8 mouse cellular contexts compared by ENCODE assay signal in the genomic region with DNA sequence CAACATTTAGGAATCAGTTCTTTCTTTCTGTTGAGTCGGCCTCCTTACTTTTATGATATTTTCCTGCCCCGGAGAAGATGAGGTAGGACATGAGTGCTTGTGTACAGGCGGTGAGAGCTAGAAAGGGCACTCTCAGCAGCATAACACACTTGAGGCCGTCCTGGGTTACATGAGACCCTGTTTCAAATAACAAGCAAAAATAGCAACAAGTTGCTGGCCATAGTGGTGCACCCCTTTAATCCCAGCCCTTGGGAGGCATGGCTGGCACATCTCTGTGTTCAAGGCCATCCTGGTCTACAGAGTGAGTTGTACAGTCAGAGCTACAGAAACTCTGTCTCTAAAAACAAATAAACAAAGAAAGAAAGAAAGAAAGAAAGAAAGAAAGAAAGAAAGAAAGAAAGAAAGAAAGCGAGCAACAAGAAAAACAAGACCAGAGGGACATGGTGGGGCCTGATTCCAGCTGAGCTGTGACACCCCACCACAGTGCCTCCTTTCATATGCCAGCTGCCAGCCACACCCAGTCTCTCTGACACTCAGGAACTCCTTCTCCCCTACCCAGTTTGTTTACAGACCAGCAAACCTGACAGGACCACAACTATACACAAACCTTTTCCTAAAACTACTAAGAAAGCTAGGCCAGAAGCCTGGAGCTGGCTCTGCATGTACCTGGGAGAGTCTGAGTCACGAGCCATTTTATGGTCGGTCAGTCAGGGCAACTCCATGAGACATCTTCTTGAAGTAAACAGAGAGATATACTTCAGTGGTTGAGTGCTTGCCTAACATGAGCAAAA. TPM values are rescaled to one million over a fixed set of nuclear protein-coding genes. Genes with fewer than 3 reads are reported as not detected.
DNase-seq lines count a peak whose midpoint lies in the region; ATAC-seq and TF ChIP-seq lines count a peak whose summit lies in the region.

No protein-coding gene starts in this region.

- TF ChIP-seq CTCF in kidney, postnatal 0 days (IDR thresholded peaks at IDR 0.05; ENCODE audit: low read depth) = no peak
- no peak for TF ChIP-seq CTCF in forebrain, postnatal 0 days (IDR thresholded peaks at IDR 0.05; ENCODE audit: low read depth)
- TF ChIP-seq CTCF in stomach, postnatal 0 days (IDR thresholded peaks at IDR 0.05; ENCODE audit: low read depth) = no peak

- no peaks in the 10 kb centered on the region for H3K9me3 ChIP-seq in kidney, postnatal 0 days (replicated peaks; ENCODE audit: low read length)
- no peaks in the 10 kb centered on the region for H3K9me3 ChIP-seq in forebrain, postnatal 0 days (ENCODE audit: low read length)
- no peaks in the 10 kb centered on the region for H3K9me3 ChIP-seq in liver, embryonic 16.5 days (replicated peaks; ENCODE audit: control insufficient read depth, low read length)
- H3K9me3 ChIP-seq in stomach, postnatal 0 days (ENCODE audit: control insufficient read depth, low read length) = no peaks in the 10 kb centered on the region

- no peak for ATAC-seq in kidney, postnatal 0 days (replicated peaks; ENCODE audit: low FRiP score, low read depth)
- no peak for ATAC-seq in forebrain, postnatal 0 days
- no peak for ATAC-seq in liver, embryonic 16.5 days (ENCODE audit: low read depth)
- ATAC-seq in stomach, postnatal 0 days (ENCODE audit: low FRiP score, low TSS enrichment) = no peak

- H3K4me1 ChIP-seq in kidney, postnatal 0 days (replicated peaks; ENCODE audit: insufficient read depth, low read length) = peaks cover 13% of the 10 kb centered on the region
- H3K4me1 ChIP-seq in forebrain, postnatal 0 days (ENCODE audit: insufficient read depth) = peaks cover 13% of the 10 kb centered on the region
- H3K4me1 ChIP-seq in liver, embryonic 16.5 days (ENCODE audit: control insufficient read depth, low read depth, low read length) = peaks cover 32% of the 10 kb centered on the region
- peaks cover 10% of the 10 kb centered on the region for H3K4me1 ChIP-seq in stomach, postnatal 0 days (replicated peaks; ENCODE audit: control insufficient read depth, insufficient read depth)

- peak; percentile 19 for DNase-seq in kidney, postnatal 0 days (ENCODE audit: low spot score)
- DNase-seq in kidney, postnatal 14 days = no peak
- DNase-seq in forebrain, postnatal 0 days = no peak
- DNase-seq in stomach, postnatal 0 days (ENCODE audit: low spot score) = no peak
- DNase-seq in left cerebral cortex, adult 9 months (ENCODE audit: low spot score in 2 of 2) = no peak
- DNase-seq in right cerebral cortex, adult 2 months (ENCODE audit: low spot score in 2 of 2) = no peak
- DNase-seq in cerebellum, adult 11 months = no peak

- H3K27ac ChIP-seq in kidney, postnatal 0 days = peak overlapping the region; percentile 90
- H3K27ac ChIP-seq in forebrain, postnatal 0 days (ENCODE audit: low read depth, low read length) = peak overlapping the region; percentile 98
- peak overlapping the region; percentile 92 for H3K27ac ChIP-seq in liver, embryonic 16.5 days (ENCODE audit: low read length)
- H3K27ac ChIP-seq in stomach, postnatal 0 days (replicated peaks) = peak overlapping the region; percentile 96

- 61% methylated on average over 7 of the region's 7 CpGs for WGBS in kidney, postnatal 0 days
- WGBS in forebrain, postnatal 0 days = 84% methylated on average over 7 of the region's 7 CpGs
- WGBS in liver, embryonic 16.5 days (ENCODE audit: insufficient replicate concordance) = 60% methylated on average over 7 of the region's 7 CpGs
- WGBS in stomach, postnatal 0 days = 61% methylated on average over 7 of the region's 7 CpGs

- H3K36me3 ChIP-seq in kidney, postnatal 0 days (ENCODE audit: insufficient read depth, low read length) = peaks cover 14% of the 10 kb centered on the region; the same call in 1 of the 2 replicates
- peaks cover 34% of the 10 kb centered on the region for H3K36me3 ChIP-seq in forebrain, postnatal 0 days (ENCODE audit: insufficient read depth)
- H3K36me3 ChIP-seq in liver, embryonic 16.5 days (ENCODE audit: control insufficient read depth, insufficient read depth) = no peaks in the 10 kb centered on the region
- peaks cover 4% of the 10 kb centered on the region; the same call in 1 of the 2 replicates for H3K36me3 ChIP-seq in stomach, postnatal 0 days (ENCODE audit: control insufficient read depth, insufficient read depth, low read length)

- peak overlapping the region; percentile 67 for H3K9ac ChIP-seq in kidney, postnatal 0 days (ENCODE audit: low read depth, low read length)
- H3K9ac ChIP-seq in forebrain, postnatal 0 days = peak overlapping the region; percentile 88
- H3K9ac ChIP-seq in liver, embryonic 16.5 days (ENCODE audit: low read depth, low read length) = peak overlapping the region; percentile 58
- H3K9ac ChIP-seq in stomach, postnatal 0 days (ENCODE audit: low read length) = peak overlapping the region; percentile 79; the same call in 1 of the 2 replicates

- no peaks in the 10 kb centered on the region for H3K27me3 ChIP-seq in kidney, postnatal 0 days (ENCODE audit: insufficient read depth, low read length)
- H3K27me3 ChIP-seq in forebrain, postnatal 0 days (ENCODE audit: insufficient read depth, low read length) = no peaks in the 10 kb centered on the region
- H3K27me3 ChIP-seq in liver, embryonic 16.5 days (ENCODE audit: control insufficient read depth, insufficient read depth, low read depth, low read length) = no peaks in the 10 kb centered on the region
- H3K27me3 ChIP-seq in stomach, postnatal 0 days (ENCODE audit: control insufficient read depth, insufficient read depth, low read length) = no peaks in the 10 kb centered on the region

- TF ChIP-seq EP300 in stomach, postnatal 0 days (optimal IDR thresholded peaks at IDR 0.05) = no peak

- H3K4me3 ChIP-seq in kidney, postnatal 0 days (replicated peaks; ENCODE audit: low read depth, low read length) = peak overlapping the region; percentile 41; the same call in 1 of the 2 replicates
- H3K4me3 ChIP-seq in forebrain, postnatal 0 days (ENCODE audit: low read depth, low read length) = 0 out of 2 replicates have a peak overlapping the region, but pooled peaks have one; percentile 64
- peak overlapping the region; percentile 73 for H3K4me3 ChIP-seq in liver, embryonic 16.5 days (ENCODE audit: low read depth, low read length)
- no peak overlapping the region for H3K4me3 ChIP-seq in stomach, postnatal 0 days (ENCODE audit: low read depth, low read length)

- H3K4me2 ChIP-seq in kidney, postnatal 0 days (ENCODE audit: low read length) = peak overlapping the region; percentile 64
- H3K4me2 ChIP-seq in forebrain, postnatal 0 days (ENCODE audit: low read depth) = peak overlapping the region; percentile 81
- H3K4me2 ChIP-seq in liver, embryonic 16.5 days (ENCODE audit: low read depth, low read length) = peak overlapping the region; percentile 91
- peak overlapping the region; percentile 81 for H3K4me2 ChIP-seq in stomach, postnatal 0 days (replicated peaks; ENCODE audit: low read depth)

RNA-seq across cellular contexts. Expression of a gene that starts 9.8 kb away (rescaled TPM):
- polyA plus RNA-seq in kidney, postnatal 0 days (2015; fragmentation: Nextera tagmentation; extraction: Ambion mirVana) = 28.4 and 29.0 TPM in 2 replicates
- 50.7 and 53.1 TPM in 2 replicates for total RNA-seq in forebrain, postnatal 0 days (2014; rRNA removed)
- 93.3 and 106 TPM in 2 replicates for polyA plus RNA-seq in forebrain, postnatal 0 days (2015; fragmentation: Nextera tagmentation; extraction: Ambion mirVana)
- 2.9 and 3.5 TPM in 2 replicates for polyA plus RNA-seq in liver, embryonic 16.5 days (2015; fragmentation: Nextera tagmentation; extraction: Ambion mirVana)
- polyA plus RNA-seq in stomach, postnatal 0 days (2015; fragmentation: Nextera tagmentation; extraction: Ambion mirVana) = 26.7 and 29.7 TPM in 2 replicates

RNA-seq across cellular contexts. Expression of a gene that starts 11.6 kb away (rescaled TPM):
- 0.43 and 0.80 TPM in 2 replicates for polyA plus RNA-seq in kidney, postnatal 0 days (2015; fragmentation: Nextera tagmentation; extraction: Ambion mirVana)
- 5.2 and 6.4 TPM in 2 replicates for total RNA-seq in forebrain, postnatal 0 days (2014; rRNA removed)
- polyA plus RNA-seq in forebrain, postnatal 0 days (2015; fragmentation: Nextera tagmentation; extraction: Ambion mirVana) = 1.6 and 1.9 TPM in 2 replicates
- polyA plus RNA-seq in liver, embryonic 16.5 days (2015; fragmentation: Nextera tagmentation; extraction: Ambion mirVana) = not detected in 2 replicates
- 0.33 TPM in 2 replicates for polyA plus RNA-seq in stomach, postnatal 0 days (2015; fragmentation: Nextera tagmentation; extraction: Ambion mirVana)

RNA-seq across cellular contexts. Expression of a gene that starts 17.9 kb away (rescaled TPM):
- 23.6 and 25.0 TPM in 2 replicates for polyA plus RNA-seq in kidney, postnatal 0 days (2015; fragmentation: Nextera tagmentation; extraction: Ambion mirVana)
- 1.8 and 6.1 TPM in 2 replicates for total RNA-seq in forebrain, postnatal 0 days (2014; rRNA removed)
- polyA plus RNA-seq in forebrain, postnatal 0 days (2015; fragmentation: Nextera tagmentation; extraction: Ambion mirVana) = 1.4 and 1.7 TPM in 2 replicates
- polyA plus RNA-seq in liver, embryonic 16.5 days (2015; fragmentation: Nextera tagmentation; extraction: Ambion mirVana) = 0.18 and 0.35 TPM in 2 replicates
- polyA plus RNA-seq in stomach, postnatal 0 days (2015; fragmentation: Nextera tagmentation; extraction: Ambion mirVana) = 3.0 and 3.8 TPM in 2 replicates

RNA-seq across cellular contexts. Expression of a gene that starts 42.9 kb away (rescaled TPM):
- polyA plus RNA-seq in kidney, postnatal 0 days (2015; fragmentation: Nextera tagmentation; extraction: Ambion mirVana) = 58.6 and 69.5 TPM in 2 replicates
- 26.6 and 29.3 TPM in 2 replicates for total RNA-seq in forebrain, postnatal 0 days (2014; rRNA removed)
- polyA plus RNA-seq in forebrain, postnatal 0 days (2015; fragmentation: Nextera tagmentation; extraction: Ambion mirVana) = 14.6 and 15.0 TPM in 2 replicates
- 4.6 and 4.7 TPM in 2 replicates for polyA plus RNA-seq in liver, embryonic 16.5 days (2015; fragmentation: Nextera tagmentation; extraction: Ambion mirVana)
- 40.1 and 45.0 TPM in 2 replicates for polyA plus RNA-seq in stomach, postnatal 0 days (2015; fragmentation: Nextera tagmentation; extraction: Ambion mirVana)

RNA-seq across cellular contexts. Expression of a gene that starts 50.9 kb away (rescaled TPM):
- 78.9 and 79.9 TPM in 2 replicates for polyA plus RNA-seq in kidney, postnatal 0 days (2015; fragmentation: Nextera tagmentation; extraction: Ambion mirVana)
- total RNA-seq in forebrain, postnatal 0 days (2014; rRNA removed) = 60.6 and 62.2 TPM in 2 replicates
- polyA plus RNA-seq in forebrain, postnatal 0 days (2015; fragmentation: Nextera tagmentation; extraction: Ambion mirVana) = 85.7 and 99.2 TPM in 2 replicates
- 27.0 and 29.0 TPM in 2 replicates for polyA plus RNA-seq in liver, embryonic 16.5 days (2015; fragmentation: Nextera tagmentation; extraction: Ambion mirVana)
- polyA plus RNA-seq in stomach, postnatal 0 days (2015; fragmentation: Nextera tagmentation; extraction: Ambion mirVana) = 67.2 and 67.3 TPM in 2 replicates
